Mouse (Mus musculus): ENCODE data around the gene Card9. TPM values are rescaled to one million over a fixed set of nuclear protein-coding genes. Genes with fewer than 3 reads are reported as not detected.

Card9 gene
- total RNA-seq, 2 experiments from 2014 or later = 1.3 to 1.9 TPM

Other genes with a start within 250 kb of the Card9 start
- 10 to 100 TPM; 33.3 to 40.1 TPM for gene Nacc2, start 237.7 kb downstream of the Card9 start, total RNA-seq (2021)
- under 1 TPM in 1 of 2 experiments, not detected in 1; 0.69 TPM for gene Lhx3, start 152.6 kb downstream of the Card9 start, total RNA-seq (2021)
- gene Qsox2, start 123.4 kb downstream of the Card9 start, total RNA-seq (2021) = 10 to 100 TPM; 20.5 to 21.0 TPM
- under 1 TPM; 0.36 to 0.46 TPM for gene Ccdc187, start 66.4 kb downstream of the Card9 start, total RNA-seq (2021)
- gene Gpsm1, start 45.4 kb downstream of the Card9 start, total RNA-seq (2021) = 10 to 100 TPM; 14.5 to 14.7 TPM
- gene Dnlz, start 8.8 kb downstream of the Card9 start, total RNA-seq (2021) = 10 to 100 TPM; 22.2 to 22.9 TPM
- gene Snapc4, start 19.7 kb upstream of the Card9 start, total RNA-seq (2021) = 10 to 100 TPM; 24.7 to 34.4 TPM
- gene Entr1, start 28.4 kb upstream of the Card9 start, total RNA-seq (2021) = 100 to 1,000 TPM in 1 of 2 experiments, 10 to 100 TPM in 1; 97.9 to 102 TPM
- 100 to 1,000 TPM; 142 to 145 TPM for gene Pmpca, start 28.4 kb upstream of the Card9 start, total RNA-seq (2021)
- 10 to 100 TPM; 13.2 to 19.8 TPM for gene Inpp5e, start 48.3 kb upstream of the Card9 start, total RNA-seq (2021)
- 10 to 100 TPM; 63.2 to 63.3 TPM for gene Sec16a, start 84.3 kb upstream of the Card9 start, total RNA-seq (2021)
- 10 to 100 TPM; 17.5 to 25.5 TPM for gene Notch1, start 155.7 kb upstream of the Card9 start, total RNA-seq (2021)
- gene Egfl7, start 219.1 kb upstream of the Card9 start, total RNA-seq (2021) = 100 to 1,000 TPM in 1 of 2 experiments, 10 to 100 TPM in 1; 86.2 to 127 TPM
- not detected for gene Gm20532, start 225.7 kb upstream of the Card9 start, total RNA-seq (2021)
- 100 to 1,000 TPM; 301 to 364 TPM for gene Agpat2, start 243.5 kb upstream of the Card9 start, total RNA-seq (2021)

Data from adrenal gland, postnatal 36 days (tissue).